10 mouse cellular contexts compared by ENCODE assay signal in genomic region chr2:74681594-74682531, GRCm38 (mm10). TPM values are rescaled to one million over a fixed set of nuclear protein-coding genes. Genes with fewer than 3 reads are reported as not detected.
DNase-seq lines count a peak whose midpoint lies in the region; ATAC-seq and TF ChIP-seq lines count a peak whose summit lies in the region.
"Had no signal": no experiment of that assay in that cellular context is flagged by ENCODE, and none has a peak within 500 bp of the region (broad histone marks: within the 10 kb centered on the region; RNA-seq: fewer than 3 reads in every experiment).

No protein-coding gene starts in this region.

- H3K4me3 ChIP-seq in heart, embryonic 16.5 days (ENCODE audit: low read length), result peak overlapping the region; percentile 30
- peak overlapping the region; percentile 18; the same call in 1 of the 2 replicates for H3K4me3 ChIP-seq in embryonic facial prominence, embryonic 11.5 days (ENCODE audit: low read depth, low read length)
- peak overlapping the region; percentile 34 for H3K4me3 ChIP-seq in intestine, embryonic 16.5 days (ENCODE audit: low read length)
- peak overlapping the region; percentile 18; the same call in 1 of the 2 replicates for H3K4me3 ChIP-seq in midbrain, embryonic 16.5 days (ENCODE audit: low read depth, low read length)
- no peak overlapping the region for H3K4me3 ChIP-seq in thymus, adult 2 months (ENCODE audit: control insufficient read depth, insufficient read depth, low read length)

- TF ChIP-seq POLR2A in thymus, adult 2 months (IDR thresholded peaks at IDR 0.05; ENCODE audit: control insufficient read depth, extremely low read depth, insufficient read depth, low read length, poor library complexity), result no peak

- under 1% methylated on average over 69 of the region's 78 CpGs for WGBS in heart, embryonic 16.5 days
- under 1% methylated on average over 75 of the region's 78 CpGs for WGBS in embryonic facial prominence, embryonic 11.5 days
- under 1% methylated on average over 74 of the region's 78 CpGs for WGBS in intestine, embryonic 16.5 days
- WGBS in midbrain, embryonic 16.5 days, result under 1% methylated on average over 71 of the region's 78 CpGs
- WGBS in thymus, adult 2 months, result 6% methylated on average over 76 of the region's 78 CpGs

- no peak overlapping the region for H3K27ac ChIP-seq in heart, embryonic 16.5 days (ENCODE audit: low read length)
- H3K27ac ChIP-seq in embryonic facial prominence, embryonic 11.5 days (replicated peaks; ENCODE audit: low read depth, low read length), result no peak overlapping the region
- no peak overlapping the region for H3K27ac ChIP-seq in intestine, embryonic 16.5 days (ENCODE audit: low read length)
- no peak overlapping the region for H3K27ac ChIP-seq in midbrain, embryonic 16.5 days (ENCODE audit: low read length)
- H3K27ac ChIP-seq in thymus, adult 2 months (ENCODE audit: control insufficient read depth, insufficient read depth, low read length), result no peak overlapping the region

- no peak for ATAC-seq in heart, embryonic 16.5 days (replicated peaks; ENCODE audit: extremely low read depth, insufficient read depth, low FRiP score)
- peak; percentile 44; the same call in 1 of the 2 replicates for ATAC-seq in embryonic facial prominence, embryonic 11.5 days (replicated peaks; ENCODE audit: insufficient number of reproducible peaks, low FRiP score, low TSS enrichment, low read depth)
- ATAC-seq in intestine, embryonic 16.5 days, result peak; percentile 59
- peak; percentile 25; the same call in 1 of the 2 replicates for ATAC-seq in midbrain, embryonic 16.5 days

- no peak for TF ChIP-seq CTCF in thymus, adult 2 months (IDR thresholded peaks at IDR 0.05; ENCODE audit: borderline replicate concordance, control insufficient read depth, extremely low read depth, insufficient read depth, low read length, poor library complexity)

- no peaks in the 10 kb centered on the region for H3K36me3 ChIP-seq in heart, embryonic 16.5 days (ENCODE audit: control insufficient read depth, insufficient read depth)
- H3K36me3 ChIP-seq in embryonic facial prominence, embryonic 11.5 days (replicated peaks; ENCODE audit: control insufficient read depth, insufficient read depth, low read depth, low read length), result no peaks in the 10 kb centered on the region
- no peaks in the 10 kb centered on the region for H3K36me3 ChIP-seq in intestine, embryonic 16.5 days (ENCODE audit: control insufficient read depth, insufficient read depth, low read length)
- no peaks in the 10 kb centered on the region for H3K36me3 ChIP-seq in midbrain, embryonic 16.5 days (ENCODE audit: control insufficient read depth, insufficient read depth, low read length)
- no peaks in the 10 kb centered on the region for H3K36me3 ChIP-seq in thymus, adult 2 months (ENCODE audit: control insufficient read depth, insufficient read depth, low read length)

- H3K9me3 ChIP-seq in heart, embryonic 16.5 days (replicated peaks; ENCODE audit: control insufficient read depth, low read length), result no peaks in the 10 kb centered on the region
- no peaks in the 10 kb centered on the region for H3K9me3 ChIP-seq in embryonic facial prominence, embryonic 11.5 days (replicated peaks; ENCODE audit: control insufficient read depth, low read length)
- no peaks in the 10 kb centered on the region for H3K9me3 ChIP-seq in intestine, embryonic 16.5 days (ENCODE audit: control insufficient read depth, low read length)
- H3K9me3 ChIP-seq in midbrain, embryonic 16.5 days (replicated peaks; ENCODE audit: control insufficient read depth, low read length, poor library complexity, severe bottlenecking), result no peaks in the 10 kb centered on the region

- H3K9ac ChIP-seq in heart, embryonic 16.5 days (ENCODE audit: low read length), result no peak overlapping the region
- H3K9ac ChIP-seq in embryonic facial prominence, embryonic 11.5 days (replicated peaks; ENCODE audit: low read length), result no peak overlapping the region
- H3K9ac ChIP-seq in intestine, embryonic 16.5 days (ENCODE audit: low read depth, low read length), result 0 out of 2 replicates have a peak overlapping the region, but pooled peaks have one; percentile 10
- H3K9ac ChIP-seq in midbrain, embryonic 16.5 days (ENCODE audit: low read depth, low read length), result no peak overlapping the region

- no peaks in the 10 kb centered on the region for H3K4me1 ChIP-seq in heart, embryonic 16.5 days (ENCODE audit: control insufficient read depth, insufficient read depth, low read length)
- H3K4me1 ChIP-seq in embryonic facial prominence, embryonic 11.5 days (ENCODE audit: control insufficient read depth, insufficient read depth, low read length), result peaks cover 4% of the 10 kb centered on the region; the same call in 1 of the 2 replicates
- peaks cover 12% of the 10 kb centered on the region for H3K4me1 ChIP-seq in intestine, embryonic 16.5 days (ENCODE audit: control insufficient read depth, insufficient read depth, low read length)
- 0 out of 2 replicates have a peak, but pooled peaks cover 6% of the 10 kb centered on the region for H3K4me1 ChIP-seq in midbrain, embryonic 16.5 days (ENCODE audit: control insufficient read depth, insufficient read depth, low read length)
- no peaks in the 10 kb centered on the region for H3K4me1 ChIP-seq in thymus, adult 2 months (replicated peaks; ENCODE audit: control insufficient read depth, insufficient read depth, low read length)

- no peak for DNase-seq in heart, postnatal 4 days
- no peak for DNase-seq in embryonic facial prominence, embryonic 11.5 days (ENCODE audit: low spot score)
- DNase-seq in spleen, postnatal 10 days (ENCODE audit: low spot score in 2 of 2), result no peak
- no peak for DNase-seq in thymus, postnatal 10 days (ENCODE audit: low spot score in 2 of 2)
- DNase-seq in thymus, adult 2 months, result no peak
- DNase-seq: layer of hippocampus, adult 9-11 months had no signal

- peaks cover 93% of the 10 kb centered on the region for H3K27me3 ChIP-seq in heart, embryonic 16.5 days (ENCODE audit: control insufficient read depth, insufficient read depth, low read length)
- peaks cover 91% of the 10 kb centered on the region for H3K27me3 ChIP-seq in embryonic facial prominence, embryonic 11.5 days (ENCODE audit: control insufficient read depth, insufficient read depth, low read length)
- H3K27me3 ChIP-seq in intestine, embryonic 16.5 days (replicated peaks; ENCODE audit: control insufficient read depth, insufficient read depth, low read length), result peaks cover 86% of the 10 kb centered on the region
- H3K27me3 ChIP-seq in midbrain, embryonic 16.5 days (ENCODE audit: control insufficient read depth, insufficient read depth, low read depth, low read length), result peaks cover 92% of the 10 kb centered on the region
- peaks cover 20% of the 10 kb centered on the region for H3K27me3 ChIP-seq in thymus, adult 2 months (ENCODE audit: control insufficient read depth, insufficient read depth, low read length)
- H3K27me3 ChIP-seq: CH12.LX had no signal

- peak overlapping the region; percentile 25 for H3K4me2 ChIP-seq in heart, embryonic 16.5 days (ENCODE audit: low read depth, low read length)
- H3K4me2 ChIP-seq in embryonic facial prominence, embryonic 11.5 days (ENCODE audit: low read depth, low read length), result peak overlapping the region; percentile 29; the same call in 1 of the 2 replicates
- peak overlapping the region; percentile 42 for H3K4me2 ChIP-seq in intestine, embryonic 16.5 days (ENCODE audit: low read depth, low read length)
- H3K4me2 ChIP-seq in midbrain, embryonic 16.5 days (ENCODE audit: low read length), result peak overlapping the region; percentile 5

RNA-seq across cellular contexts. Expression of gene Hoxd11, which starts 2.5 kb away (rescaled TPM):
- polyA plus RNA-seq in heart, embryonic 16.5 days (2015; fragmentation: Nextera tagmentation; extraction: Ambion mirVana), result not detected in 2 replicates
- not detected for total RNA-seq in heart, postnatal 4 days (2021)
- not detected in 2 replicates for polyA plus RNA-seq in embryonic facial prominence, embryonic 11.5 days (2014; fragmentation: Nextera tagmentation; extraction: Ambion mirVana)
- polyA plus RNA-seq in intestine, embryonic 16.5 days (2015; fragmentation: Nextera tagmentation; extraction: Ambion mirVana), result 0.69 and 1.1 TPM in 2 replicates
- polyA plus RNA-seq in midbrain, embryonic 16.5 days (2015; fragmentation: Nextera tagmentation; extraction: Ambion mirVana), result not detected in 2 replicates
- not detected in 2 replicates for polyA plus RNA-seq in thymus, adult 2 months (2012; rRNA removed)
- total RNA-seq: CH12.LX had no signal

RNA-seq across cellular contexts. Expression of gene Hoxd12, which starts 7.0 kb away (rescaled TPM):
- not detected in 2 replicates for polyA plus RNA-seq in heart, embryonic 16.5 days (2015; fragmentation: Nextera tagmentation; extraction: Ambion mirVana)
- total RNA-seq in heart, postnatal 4 days (2021), result not detected
- not detected in 2 replicates for polyA plus RNA-seq in embryonic facial prominence, embryonic 11.5 days (2014; fragmentation: Nextera tagmentation; extraction: Ambion mirVana)
- 0.32 and 0.60 TPM in 2 replicates for polyA plus RNA-seq in intestine, embryonic 16.5 days (2015; fragmentation: Nextera tagmentation; extraction: Ambion mirVana)
- not detected in 2 replicates for polyA plus RNA-seq in midbrain, embryonic 16.5 days (2015; fragmentation: Nextera tagmentation; extraction: Ambion mirVana)
- not detected in 2 replicates for polyA plus RNA-seq in thymus, adult 2 months (2012; rRNA removed)
- total RNA-seq: CH12.LX had no signal

RNA-seq across cellular contexts. Expression of gene Hoxd10, which starts 9.9 kb away (rescaled TPM):
- not detected in 2 replicates for polyA plus RNA-seq in heart, embryonic 16.5 days (2015; fragmentation: Nextera tagmentation; extraction: Ambion mirVana)
- total RNA-seq in heart, postnatal 4 days (2021), result not detected
- polyA plus RNA-seq in embryonic facial prominence, embryonic 11.5 days (2014; fragmentation: Nextera tagmentation; extraction: Ambion mirVana), result not detected in 2 replicates
- polyA plus RNA-seq in intestine, embryonic 16.5 days (2015; fragmentation: Nextera tagmentation; extraction: Ambion mirVana), result 3.7 and 4.4 TPM in 2 replicates
- polyA plus RNA-seq in midbrain, embryonic 16.5 days (2015; fragmentation: Nextera tagmentation; extraction: Ambion mirVana), result not detected in 2 replicates
- not detected in 2 replicates for polyA plus RNA-seq in thymus, adult 2 months (2012; rRNA removed)
- total RNA-seq: CH12.LX had no signal

RNA-seq across cellular contexts. Expression of gene Hoxd13, which starts 13.8 kb away (rescaled TPM):
- polyA plus RNA-seq in heart, embryonic 16.5 days (2015; fragmentation: Nextera tagmentation; extraction: Ambion mirVana), result not detected in 2 replicates
- not detected for total RNA-seq in heart, postnatal 4 days (2021)
- polyA plus RNA-seq in embryonic facial prominence, embryonic 11.5 days (2014; fragmentation: Nextera tagmentation; extraction: Ambion mirVana), result not detected in 2 replicates
- 0.18 and 0.32 TPM in 2 replicates for polyA plus RNA-seq in intestine, embryonic 16.5 days (2015; fragmentation: Nextera tagmentation; extraction: Ambion mirVana)
- not detected in 2 replicates for polyA plus RNA-seq in midbrain, embryonic 16.5 days (2015; fragmentation: Nextera tagmentation; extraction: Ambion mirVana)
- 0.04 TPM in 1 of 2 replicates, not detected in the other for polyA plus RNA-seq in thymus, adult 2 months (2012; rRNA removed)
- total RNA-seq: CH12.LX had no signal

RNA-seq across cellular contexts. Expression of gene Hoxd9, which starts 15.7 kb away (rescaled TPM):
- polyA plus RNA-seq in heart, embryonic 16.5 days (2015; fragmentation: Nextera tagmentation; extraction: Ambion mirVana), result 0.11 and 0.21 TPM in 2 replicates
- under 1 TPM; 0.12 to 0.27 TPM for total RNA-seq in heart, postnatal 4 days (2021)
- 0.10 TPM in 1 of 2 replicates, not detected in the other for polyA plus RNA-seq in embryonic facial prominence, embryonic 11.5 days (2014; fragmentation: Nextera tagmentation; extraction: Ambion mirVana)
- 1.8 and 2.5 TPM in 2 replicates for polyA plus RNA-seq in intestine, embryonic 16.5 days (2015; fragmentation: Nextera tagmentation; extraction: Ambion mirVana)
- polyA plus RNA-seq in midbrain, embryonic 16.5 days (2015; fragmentation: Nextera tagmentation; extraction: Ambion mirVana), result not detected in 2 replicates
- 0.31 and 0.41 TPM in 2 replicates for polyA plus RNA-seq in thymus, adult 2 months (2012; rRNA removed)
- total RNA-seq: CH12.LX had no signal
